Mouse (Mus musculus) stomach, embryonic 16.5 days (tissue): Measurements from ENCODE around the gene Nrp2. TPM values are rescaled to one million over a fixed set of nuclear protein-coding genes. Genes with fewer than 3 reads are reported as not detected.

Source experiments
- ATAC-seq: fragments of 200-750 bp; cut with Nextera tagmentation; 2 replicates; pipeline ENCODE4 v1.8.0; 2017; ENCODE audit warnings: moderate number of reproducible peaks, moderate TSS enrichment; ENCODE audit not compliant: insufficient read depth, low FRiP score
- H3K27ac ChIP-seq: fragments of 300-500 bp; sonication (generic); 2 replicates; pipeline ENCODE4 v1.5.1; 2014; ENCODE audit warnings: low read length
- H3K27me3 ChIP-seq: fragments of 300-500 bp; sonication (generic); 2 replicates; pipeline ENCODE4 v1.6.1; 2014; ENCODE audit warnings: low read length, control low read depth, mixed read lengths; ENCODE audit not compliant: control insufficient read depth, insufficient read depth
- H3K36me3 ChIP-seq: fragments of 300-500 bp; sonication (generic); 2 replicates; pipeline ENCODE4 v1.6.1; 2014; ENCODE audit warnings: low read length; ENCODE audit not compliant: control insufficient read depth, insufficient read depth
- H3K4me1 ChIP-seq: fragments of 300-500 bp; sonication (generic); 2 replicates; pipeline ENCODE4 v1.6.1; 2014; ENCODE audit warnings: low read length, control low read depth, mixed read lengths; ENCODE audit not compliant: control insufficient read depth, insufficient read depth
- H3K4me2 ChIP-seq: fragments of 300-500 bp; sonication (generic); 2 replicates; pipeline ENCODE4 v1.6.1; 2014; ENCODE audit warnings: low read depth, low read length, mixed read lengths
- H3K4me3 ChIP-seq: fragments of 300-500 bp; sonication (generic); replicated peaks from 2 replicates; pipeline ENCODE4 v1.5.1; 2014; ENCODE audit warnings: mild to moderate bottlenecking, low read length
- H3K9ac ChIP-seq: fragments of 300-500 bp; sonication (generic); 2 replicates; pipeline ENCODE4 v1.6.1; 2014; ENCODE audit warnings: low read length
- H3K9me3 ChIP-seq: fragments of 300-500 bp; sonication (generic); replicated peaks from 2 replicates; pipeline ENCODE4 v1.6.1; 2016; ENCODE audit warnings: low read length, control low read depth; ENCODE audit not compliant: control insufficient read depth
- WGBS: fragments of 180-500 bp; shearing (Covaris S2); extraction: QIAGEN DNeasy Blood & Tissue Kit; methylation state at CpG from one replicate; pipeline ENCODE4 v1.1.7; 2014; 5-methylcytosine and 5-hydroxymethylcytosine counted together
- polyA plus RNA-seq: library from polyadenylated mRNA; unstranded; fragments of >200 nt; fragmentation: Nextera tagmentation; extraction: Ambion mirVana; gene quantifications from 2 replicates; pipeline ENCODE4 v1.2.1, GENCODE M21; 2015

Gene Nrp2
- polyA plus RNA-seq, 1 experiment from 2014 or later, result 29.9 TPM

GRCm38 (mm10) chr1:62859556-62860300, 156.6 kb downstream of the Nrp2 start:
- Histone ChIP-seq H3K4me1 (peaks cover 8% of the 10 kb centered on the region; the same call in 1 of the 2 replicates), H3K9me3 (0 out of 2 replicates have a peak, but pooled peaks cover 5% of the 10 kb centered on the region), H3K4me2 (no peak overlapping the region), H3K27ac (no peak overlapping the region), H3K9ac (no peak overlapping the region), H3K27me3 (no peaks in the 10 kb centered on the region), H3K4me3 (no peak overlapping the region), H3K36me3 (no peaks in the 10 kb centered on the region)
- no peak for ATAC-seq
- 52% methylated on average over 9 of the region's 9 CpGs for WGBS

GRCm38 (mm10) chr1:62860327-62860726, 157.2 kb downstream of the Nrp2 start:
- H3K4me3 ChIP-seq, result no peak overlapping the region
- H3K4me1 ChIP-seq, result peaks cover 8% of the 10 kb centered on the region; the same call in 1 of the 2 replicates
- H3K36me3 ChIP-seq, result no peaks in the 10 kb centered on the region
- H3K9ac ChIP-seq, result no peak overlapping the region
- 0 out of 2 replicates have a peak, but pooled peaks cover 5% of the 10 kb centered on the region for H3K9me3 ChIP-seq
- no peak overlapping the region for H3K4me2 ChIP-seq
- 59% methylated on average over 5 of the region's 5 CpGs for WGBS
- no peaks in the 10 kb centered on the region for H3K27me3 ChIP-seq
- no peak overlapping the region for H3K27ac ChIP-seq
- no peak for ATAC-seq

GRCm38 (mm10) chr1:62860788-62861187, 157.7 kb downstream of the Nrp2 start:
- H3K36me3 ChIP-seq, result no peaks in the 10 kb centered on the region
- 15% methylated on average over 5 of the region's 5 CpGs for WGBS
- H3K4me1 ChIP-seq, result peaks cover 8% of the 10 kb centered on the region; the same call in 1 of the 2 replicates
- H3K9ac ChIP-seq, result no peak overlapping the region
- H3K4me2 ChIP-seq, result no peak overlapping the region
- 0 out of 2 replicates have a peak, but pooled peaks cover 5% of the 10 kb centered on the region for H3K9me3 ChIP-seq
- H3K27me3 ChIP-seq, result no peaks in the 10 kb centered on the region
- ATAC-seq, result no peak
- no peak overlapping the region for H3K4me3 ChIP-seq
- no peak overlapping the region for H3K27ac ChIP-seq
